ENCODE assay signal across 18 mouse cellular contexts in genomic region chr2:120001956-120002355, GRCm38 (mm10).
"Had no signal": no experiment of that assay in that cellular context is flagged by ENCODE, and none has a peak within 500 bp of the region (broad histone marks: within the 10 kb centered on the region; RNA-seq: fewer than 3 reads in every experiment).

No protein-coding gene starts in this region.

- H3K4me3 ChIP-seq: limb, embryonic 10.5 days; limb, embryonic 13.5 days; liver, embryonic 12.5 days; liver, embryonic 15.5 days; midbrain, embryonic 10.5 days; midbrain, embryonic 13.5 days; myocyte; neural tube, embryonic 13.5 days; stomach, embryonic 15.5 days had no signal

- DNase-seq: liver; lung, adult 18-20 months; lung, postnatal 10 days; thymus, adult 2 months; thymus, postnatal 14 days; thymus, postnatal 4 days had no signal

- H3K9me3 ChIP-seq: limb, embryonic 10.5 days; limb, embryonic 13.5 days; liver, embryonic 12.5 days; liver, embryonic 15.5 days; megakaryocyte, embryonic 14.5 days; midbrain, embryonic 10.5 days; midbrain, embryonic 13.5 days; neural tube, embryonic 13.5 days; stomach, embryonic 15.5 days had no signal

- H3K4me2 ChIP-seq: limb, embryonic 13.5 days; liver, embryonic 12.5 days; liver, embryonic 15.5 days; midbrain, embryonic 13.5 days; neural tube, embryonic 13.5 days; stomach, embryonic 15.5 days had no signal

- H3K36me3 ChIP-seq: liver, embryonic 12.5 days; liver, embryonic 15.5 days had no signal

- H3K27me3 ChIP-seq: limb, embryonic 13.5 days; liver, embryonic 12.5 days; liver, embryonic 15.5 days; megakaryocyte, embryonic 14.5 days; midbrain, embryonic 13.5 days; neural tube, embryonic 13.5 days; stomach, embryonic 15.5 days had no signal

- H3K9ac ChIP-seq: liver, embryonic 12.5 days; liver, embryonic 15.5 days; midbrain, embryonic 13.5 days; neural tube, embryonic 13.5 days; stomach, embryonic 15.5 days had no signal

- H3K4me1 ChIP-seq: midbrain, embryonic 13.5 days; neural tube, embryonic 13.5 days; stomach, embryonic 15.5 days had no signal

- H3K27ac ChIP-seq: limb, embryonic 13.5 days; liver, embryonic 12.5 days; liver, embryonic 15.5 days; midbrain, embryonic 10.5 days; midbrain, embryonic 13.5 days; neural tube, embryonic 13.5 days; stomach, embryonic 15.5 days had no signal

- ATAC-seq: intestine, postnatal 0 days; liver, embryonic 12.5 days; midbrain, embryonic 13.5 days; midbrain, embryonic 16.5 days had no signal
